Mouse (Mus musculus) gastrocnemius, adult 2 months (tissue): ENCODE measurements around the gene Daam2. TPM values are rescaled to one million over a fixed set of nuclear protein-coding genes. Genes with fewer than 3 reads are reported as not detected.

ENCODE experiments used
- DNase-seq: peaks from one replicate; pipeline ENCODE4 v3.0.0; 2022
- H3K27ac ChIP-seq: fragments of 200-600 bp; 2 replicates; pipeline ENCODE4 v1.8.1; 2022; ENCODE audit warnings: mild to moderate bottlenecking
- H3K4me3 ChIP-seq: fragments of 200-600 bp; 2 replicates; pipeline ENCODE4 v1.8.1; 2022; ENCODE audit warnings: mild to moderate bottlenecking, moderate library complexity
- CTCF ChIP-seq: fragments of 200-600 bp; IDR thresholded peaks from 2 replicates; pipeline ENCODE4 v1.8.1; 2022; ENCODE audit warnings: antibody characterized with exemption, mild to moderate bottlenecking, moderate library complexity
- intact Hi-C: fragments of 180-260 bp; cut with DNase I; formaldehyde crosslinking; loops from one replicate; pipeline ENCODE4 v1.15.1; 2025
- total RNA-seq, 2 experiments: library from RNA; stranded (reverse); gene quantifications; 2 replicates each; pipeline ENCODE4 v1.2.3; 2021

Daam2 gene
- total RNA-seq, 2 experiments from 2014 or later: 3.0 to 6.0 TPM

DNA sequence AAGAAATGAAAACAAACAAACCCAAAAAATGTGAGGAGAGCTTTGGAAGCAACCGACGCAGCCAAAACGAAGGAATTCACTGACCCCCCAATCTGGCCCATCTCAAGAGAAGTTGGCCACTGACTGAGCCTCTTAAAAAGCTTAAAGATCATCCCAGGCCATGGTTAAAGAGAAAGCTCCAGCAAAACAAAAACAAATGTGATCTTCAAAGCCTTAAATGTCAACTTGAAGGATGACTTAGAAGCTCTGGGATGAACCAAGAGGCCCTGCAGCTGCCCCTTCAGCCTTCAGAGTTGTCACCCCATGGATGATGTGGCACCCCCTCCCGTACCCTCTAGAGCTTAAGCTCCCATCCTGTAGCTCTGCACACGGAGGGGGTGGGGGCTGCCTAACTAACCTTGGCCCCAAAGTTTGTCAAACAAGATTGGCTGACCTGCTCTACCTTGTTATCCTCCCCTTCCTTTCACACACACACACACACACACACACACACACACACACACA is 4.3 kb downstream of the Daam2 start:
- H3K27ac ChIP-seq: no peak overlapping the region
- TF ChIP-seq CTCF: no peak
- intact Hi-C loops: loop anchor here (5.0 kb wide), 1 partner anchor 93 kb away; no protein-coding TSS in a partner anchor
- no peak for DNase-seq
- no peak overlapping the region for H3K4me3 ChIP-seq

GRCm38 (mm10) chr17:49556169-49556568 is 8.0 kb downstream of the Daam2 start:
- no peak for TF ChIP-seq CTCF
- no peak overlapping the region for H3K27ac ChIP-seq
- intact Hi-C loops: no loop called here
- no peak overlapping the region for H3K4me3 ChIP-seq
- DNase-seq: no peak

- TF ChIP-seq CTCF: no peak
- Histone ChIP-seq H3K27ac (no peak overlapping the region), H3K4me3 (no peak overlapping the region)
- intact Hi-C loops: no loop called here
- peak; percentile 46 for DNase-seq
Observed at GRCm38 (mm10) chr17:49551991-49552390, 12.2 kb downstream of the Daam2 start.

GRCm38 (mm10) chr17:49551465-49551864 is 12.7 kb downstream of the Daam2 start:
- DNase-seq: no peak
- Histone ChIP-seq H3K27ac (no peak overlapping the region), H3K4me3 (no peak overlapping the region)
- intact Hi-C loops: no loop called here
- no peak for TF ChIP-seq CTCF

GRCm38 (mm10) chr17:49545997-49546396 is 18.1 kb downstream of the Daam2 start:
- no peak for DNase-seq
- no peak overlapping the region for H3K27ac ChIP-seq
- no peak for TF ChIP-seq CTCF
- no peak overlapping the region for H3K4me3 ChIP-seq
- intact Hi-C loops: no loop called here

DNA sequence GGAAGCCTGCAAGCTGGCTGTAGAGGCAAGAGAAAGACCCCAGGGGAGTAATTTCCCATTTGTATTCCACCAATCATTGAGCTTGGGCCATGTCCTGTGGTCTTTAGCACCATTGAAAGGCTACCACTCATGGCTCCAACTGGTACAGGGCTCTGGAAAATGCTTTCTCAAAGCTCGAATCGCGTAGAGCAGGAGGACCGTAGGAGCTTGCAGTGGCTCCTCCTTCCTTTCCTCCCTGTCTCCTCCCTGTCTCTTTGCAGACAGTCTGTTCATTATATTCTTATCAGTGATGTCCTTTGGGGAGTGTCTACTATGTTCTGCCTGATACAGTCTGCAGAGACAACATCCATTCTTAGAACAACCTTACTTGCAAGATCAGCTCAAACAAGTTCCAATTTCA is 18.7 kb downstream of the Daam2 start:
- no peak overlapping the region for H3K27ac ChIP-seq
- no peak for DNase-seq
- H3K4me3 ChIP-seq: no peak overlapping the region
- TF ChIP-seq CTCF: no peak
- intact Hi-C loops: no loop called here

DNA sequence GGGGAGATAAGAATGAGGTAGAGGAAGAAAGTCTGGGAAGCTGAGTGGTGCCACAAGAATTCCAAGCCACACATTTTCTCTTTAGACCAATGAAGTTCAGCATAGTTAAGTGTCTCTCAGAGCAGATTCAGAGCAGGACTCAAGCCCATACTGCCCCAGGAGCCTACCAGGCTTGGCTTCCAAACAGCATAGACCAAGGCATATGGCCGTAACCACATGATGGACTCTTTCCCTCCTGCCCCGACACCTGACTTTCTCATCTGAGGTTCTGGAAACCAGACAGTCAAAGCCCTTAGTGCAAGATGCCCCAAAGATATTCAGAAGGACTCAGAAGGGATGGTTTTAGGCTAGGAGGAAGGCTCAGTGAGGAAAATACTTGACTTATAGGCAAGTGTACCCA is 19.6 kb downstream of the Daam2 start:
- no peak for DNase-seq
- no peak for TF ChIP-seq CTCF
- Histone ChIP-seq H3K4me3 (no peak overlapping the region), H3K27ac (no peak overlapping the region)
- intact Hi-C loops: no loop called here

- no peak overlapping the region for H3K27ac ChIP-seq
- no peak for DNase-seq
- intact Hi-C loops: no loop called here
- no peak for TF ChIP-seq CTCF
- H3K4me3 ChIP-seq: no peak overlapping the region
Observed at GRCm38 (mm10) chr17:49540706-49541105, 23.4 kb downstream of the Daam2 start.

GRCm38 (mm10) chr17:49539204-49539603 is 24.9 kb downstream of the Daam2 start:
- intact Hi-C loops: loop anchor here (10.0 kb wide), 1 partner anchor 316 kb away; no protein-coding TSS in a partner anchor
- H3K4me3 ChIP-seq: no peak overlapping the region
- no peak overlapping the region for H3K27ac ChIP-seq
- TF ChIP-seq CTCF: no peak
- no peak for DNase-seq

- intact Hi-C loops: loop anchor here (10.0 kb wide), 1 partner anchor 319 kb away; no protein-coding TSS in a partner anchor
- H3K4me3 ChIP-seq: no peak overlapping the region
- H3K27ac ChIP-seq: no peak overlapping the region
- DNase-seq: no peak
- no peak for TF ChIP-seq CTCF
Observed at GRCm38 (mm10) chr17:49535580-49535979, 28.6 kb downstream of the Daam2 start.

DNA sequence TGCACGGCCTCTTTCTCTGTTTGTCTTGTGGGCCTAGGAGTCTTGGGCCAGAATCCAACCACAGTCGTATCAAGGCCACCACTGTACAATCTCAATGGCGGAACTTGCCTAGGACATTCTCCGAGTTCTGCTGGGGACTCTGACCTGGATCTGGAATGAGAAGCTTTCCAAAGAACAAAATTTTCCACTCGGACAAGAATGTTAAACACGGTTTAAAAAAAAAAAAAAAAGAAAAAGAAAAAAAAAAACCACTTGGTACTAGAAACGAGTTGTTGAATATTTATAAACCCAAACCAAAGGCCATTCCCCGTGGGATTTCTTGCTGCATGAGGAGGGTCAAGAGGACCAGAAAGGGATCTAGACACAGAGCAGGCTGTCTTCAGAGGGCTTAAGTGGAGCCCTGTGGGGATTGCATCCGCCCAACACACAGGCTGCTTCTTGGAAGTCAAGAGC is 29.9 kb downstream of the Daam2 start:
- TF ChIP-seq CTCF: no peak
- peak overlapping the region; percentile 59 for H3K27ac ChIP-seq
- no peak for DNase-seq
- H3K4me3 ChIP-seq: no peak overlapping the region
- intact Hi-C loops: loop anchor here (10.0 kb wide), 1 partner anchor 321 kb away; no protein-coding TSS in a partner anchor

DNA sequence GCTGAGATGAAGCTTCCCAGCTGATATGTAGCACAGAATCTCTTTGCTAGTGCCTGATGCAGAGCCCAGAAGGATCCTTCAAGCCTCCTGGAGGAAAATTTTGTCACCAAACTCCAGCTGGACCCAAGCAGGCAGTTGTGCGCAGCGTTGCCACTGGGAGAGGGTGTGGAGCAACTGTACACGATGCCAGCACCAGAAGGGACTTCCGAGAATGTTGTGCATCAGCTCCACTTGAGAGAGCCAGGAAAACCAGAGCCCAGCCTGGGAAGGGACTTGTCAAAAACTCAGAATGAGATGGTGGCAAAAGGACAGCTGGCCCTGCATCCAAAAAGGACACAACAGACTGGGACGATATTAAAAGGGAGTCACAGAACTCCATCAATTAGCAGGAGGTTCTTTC is 32.5 kb downstream of the Daam2 start:
- peak; percentile 28 for DNase-seq
- intact Hi-C loops: loop anchor here (10.0 kb wide), 1 partner anchor 323 kb away; no protein-coding TSS in a partner anchor

DNA sequence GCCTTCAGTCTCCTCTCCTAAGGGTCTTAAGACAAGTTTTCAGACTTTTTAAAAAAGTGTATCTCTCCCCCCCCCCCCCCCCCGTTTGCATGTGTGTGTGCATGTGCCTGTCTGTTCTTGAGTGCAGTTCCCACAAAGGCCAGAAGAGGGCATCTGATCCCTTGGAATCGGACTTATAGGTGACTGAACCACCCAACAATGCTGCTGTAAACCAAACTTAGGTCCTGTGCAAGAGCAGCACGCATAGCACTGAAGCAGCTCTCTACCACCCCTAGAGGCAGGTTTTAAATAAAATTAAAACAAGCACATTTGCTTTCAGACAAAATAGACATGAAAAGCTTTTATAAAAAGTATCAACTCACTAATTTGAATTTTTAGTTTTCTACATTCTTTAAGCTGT is 33.9 kb downstream of the Daam2 start:
- no peak overlapping the region for H3K4me3 ChIP-seq
- no peak overlapping the region for H3K27ac ChIP-seq
- peak; percentile 53 for TF ChIP-seq CTCF
- peak; percentile 48 for DNase-seq
- intact Hi-C loops: loop anchor here (10.0 kb wide), 1 partner anchor 325 kb away; no protein-coding TSS in a partner anchor

More for the DNA sequence above, 32.5 kb downstream of the Daam2 start:
- peak overlapping the region; percentile 28; the same call in 1 of the 2 replicates for H3K27ac ChIP-seq
- no peak overlapping the region for H3K4me3 ChIP-seq
- TF ChIP-seq CTCF: peak; percentile 5; the same call in 1 of the 2 replicates

DNA sequence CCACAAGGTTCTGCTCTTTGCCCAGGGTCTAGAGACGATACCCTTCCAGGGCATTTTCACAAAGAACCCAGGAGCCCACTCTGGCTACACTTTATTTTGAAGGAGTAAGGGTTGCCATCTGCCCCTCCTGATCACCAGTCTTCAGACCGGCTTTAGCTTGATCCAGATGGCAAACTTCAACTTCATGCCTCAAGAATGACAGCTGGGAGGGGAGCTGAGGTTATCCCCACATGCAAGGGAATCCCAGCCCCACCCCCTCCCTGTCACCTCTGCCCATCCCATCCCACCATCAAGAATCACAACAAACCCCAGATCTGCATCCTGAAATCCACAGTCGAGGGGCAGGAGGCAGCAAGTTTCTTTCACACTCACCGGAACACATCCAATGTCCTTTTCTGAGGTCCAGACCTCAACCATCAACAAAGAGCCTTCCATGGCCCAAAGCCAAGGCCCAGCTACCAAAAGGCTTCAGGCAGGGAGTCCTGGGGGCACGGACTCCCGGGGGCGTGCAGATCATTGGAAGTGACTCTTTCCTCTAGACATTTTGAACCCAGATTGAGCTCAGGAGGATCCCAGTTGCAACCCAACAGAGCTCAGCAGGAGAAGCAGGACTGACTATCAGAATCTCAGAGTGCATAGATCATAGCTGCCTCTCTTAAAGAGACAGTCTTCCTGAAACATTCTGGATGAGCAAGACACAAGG is 35.5 kb downstream of the Daam2 start:
- H3K4me3 ChIP-seq: peak overlapping the region; percentile 40
- intact Hi-C loops: loop anchor here (5.0 kb wide), 1 partner anchor 369 kb away; no protein-coding TSS in a partner anchor
- TF ChIP-seq CTCF: no peak

More for the DNA sequence above, 35.5 kb downstream of the Daam2 start:
- peak overlapping the region; percentile 40 for H3K27ac ChIP-seq
- DNase-seq: no peak
